Mouse (Mus musculus): Measurements from ENCODE around the gene Kif2a. TPM values are rescaled to one million over a fixed set of nuclear protein-coding genes. Genes with fewer than 3 reads are reported as not detected.

Kif2a gene
- polyA plus RNA-seq, 1 experiment from 2014 or later, result 20.6 TPM

Other genes starting within 250 kb of the Kif2a start
- 76.3 and 90.9 TPM in 2 replicates for gene Ipo11, start 85.2 kb downstream of the Kif2a start, polyA plus RNA-seq (2014; fragmentation: Nextera tagmentation; extraction: Ambion mirVana)
- gene Dimt1, start 75.0 kb downstream of the Kif2a start, polyA plus RNA-seq (2014; fragmentation: Nextera tagmentation; extraction: Ambion mirVana), result 37.6 and 41.1 TPM in 2 replicates